Mouse (Mus musculus) frontal cortex, postnatal 25 days (tissue): ENCODE results near the gene Mknk2.

ENCODE experiments used
- DNase-seq, 2 experiments: peaks; one replicate each; pipeline ENCODE4 v3.0.0; 2022; ENCODE audit warnings: low spot score in 2 of 2

Gene Mknk2

DNA sequence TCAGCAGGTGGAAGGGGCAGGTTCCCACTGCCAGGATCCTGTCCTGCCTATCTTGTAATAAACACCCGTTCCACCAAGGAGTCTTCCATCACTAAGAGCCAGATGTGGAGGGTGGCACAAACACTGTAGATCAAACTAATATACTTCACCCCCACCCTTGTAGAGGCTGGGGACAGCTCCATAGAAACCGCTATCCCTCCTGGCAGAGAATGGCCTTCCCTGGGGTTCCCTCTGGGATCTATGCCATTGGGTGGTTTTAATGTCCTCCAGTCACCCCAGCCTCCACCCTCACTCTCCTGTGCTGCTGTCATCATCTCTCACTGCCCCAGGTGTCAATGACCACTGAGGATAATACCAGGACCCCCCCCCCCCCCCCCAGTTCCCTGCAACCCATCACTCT is 7.4 kb downstream of the Mknk2 start:
- DNase-seq = no peak

- no peak for DNase-seq
Measured at GRCm38 (mm10) chr10:80669737-80670485, 8.0 kb downstream of the Mknk2 start.

DNA sequence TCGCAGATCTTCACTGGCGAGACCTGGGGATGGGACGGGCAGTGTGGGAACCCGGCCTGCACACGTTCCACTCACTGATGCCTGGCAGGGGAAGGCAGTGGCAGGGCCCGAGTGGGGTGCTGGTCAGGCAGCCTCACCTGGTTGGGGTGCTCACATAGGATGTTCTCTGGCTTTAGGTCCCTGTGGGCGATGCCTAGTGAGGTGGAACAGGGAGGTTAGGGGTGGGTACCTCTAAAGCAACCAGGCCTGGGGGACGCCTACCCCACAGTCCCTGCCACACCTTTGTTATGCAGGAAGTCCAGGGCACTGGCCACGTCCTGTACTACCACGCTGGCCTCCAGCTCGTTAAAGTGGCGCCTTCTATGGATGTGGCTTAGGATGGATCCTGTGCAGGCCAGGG is 8.9 kb downstream of the Mknk2 start:
- no peak for DNase-seq

GRCm38 (mm10) chr10:80668614-80669013 is 9.3 kb downstream of the Mknk2 start:
- DNase-seq = no peak

GRCm38 (mm10) chr10:80666837-80667412 is 11.0 kb downstream of the Mknk2 start:
- no peak for DNase-seq

DNA sequence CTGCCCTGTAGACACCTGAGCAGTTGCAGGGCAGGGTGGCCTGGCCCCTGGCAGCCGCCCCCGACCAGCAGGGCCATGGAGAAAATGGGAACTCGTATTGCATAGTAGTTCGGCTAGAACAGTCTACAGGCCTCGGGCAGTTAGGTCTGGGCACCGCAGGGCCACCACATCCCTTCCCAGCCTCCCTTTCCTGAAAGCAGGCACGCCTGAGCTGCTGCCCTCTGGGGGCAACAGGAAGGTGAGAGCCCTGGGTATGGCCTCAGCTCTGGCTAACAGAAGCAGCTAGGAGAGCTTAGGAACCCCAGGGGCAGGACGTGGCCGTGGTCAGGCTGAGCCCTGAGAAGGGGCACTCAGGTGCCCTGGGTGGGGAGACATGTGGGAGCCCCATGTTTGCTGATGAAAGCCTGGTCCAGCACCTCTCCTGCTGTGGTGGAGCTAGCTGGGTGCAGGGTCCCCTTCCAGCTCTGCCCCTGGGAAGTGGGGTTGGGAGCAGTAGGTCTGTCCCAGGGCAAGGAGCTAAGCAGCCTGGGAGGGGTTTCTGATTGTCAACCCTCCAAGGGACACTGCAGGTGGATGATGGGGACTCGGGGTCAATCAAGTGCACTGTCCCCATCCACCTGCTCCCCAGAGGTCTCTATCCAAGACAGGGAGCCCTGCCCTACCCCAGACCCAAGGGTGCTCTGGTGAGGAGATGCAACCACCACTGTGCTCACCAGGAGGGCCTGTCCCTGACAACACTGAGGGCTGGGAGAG is 11.8 kb downstream of the Mknk2 start:
- no peak for DNase-seq

GRCm38 (mm10) chr10:80665459-80665858 is 12.5 kb downstream of the Mknk2 start:
- DNase-seq = no peak

DNA sequence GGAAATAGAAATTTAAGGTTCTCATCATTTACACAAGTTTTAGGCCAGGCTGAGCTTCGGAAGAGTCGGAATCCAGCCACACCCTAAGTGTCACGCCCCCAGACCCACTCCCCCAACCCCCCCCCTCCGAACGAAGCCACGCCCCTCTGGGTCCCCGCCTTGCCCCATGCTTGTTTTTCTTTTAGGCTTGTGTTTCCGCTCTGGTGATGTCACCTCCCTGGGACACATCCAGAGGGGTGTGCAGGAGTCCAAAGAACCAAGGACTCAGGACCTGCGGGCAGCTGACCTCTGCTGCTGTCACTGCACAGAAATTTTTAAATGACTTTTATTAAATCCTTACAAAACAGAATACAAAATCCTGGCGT is 12.9 kb downstream of the Mknk2 start:
- no peak for DNase-seq

GRCm38 (mm10) chr10:80664197-80665015 is 13.5 kb downstream of the Mknk2 start:
- DNase-seq = peak in 1 of 2 experiments; percentile 21

DNA sequence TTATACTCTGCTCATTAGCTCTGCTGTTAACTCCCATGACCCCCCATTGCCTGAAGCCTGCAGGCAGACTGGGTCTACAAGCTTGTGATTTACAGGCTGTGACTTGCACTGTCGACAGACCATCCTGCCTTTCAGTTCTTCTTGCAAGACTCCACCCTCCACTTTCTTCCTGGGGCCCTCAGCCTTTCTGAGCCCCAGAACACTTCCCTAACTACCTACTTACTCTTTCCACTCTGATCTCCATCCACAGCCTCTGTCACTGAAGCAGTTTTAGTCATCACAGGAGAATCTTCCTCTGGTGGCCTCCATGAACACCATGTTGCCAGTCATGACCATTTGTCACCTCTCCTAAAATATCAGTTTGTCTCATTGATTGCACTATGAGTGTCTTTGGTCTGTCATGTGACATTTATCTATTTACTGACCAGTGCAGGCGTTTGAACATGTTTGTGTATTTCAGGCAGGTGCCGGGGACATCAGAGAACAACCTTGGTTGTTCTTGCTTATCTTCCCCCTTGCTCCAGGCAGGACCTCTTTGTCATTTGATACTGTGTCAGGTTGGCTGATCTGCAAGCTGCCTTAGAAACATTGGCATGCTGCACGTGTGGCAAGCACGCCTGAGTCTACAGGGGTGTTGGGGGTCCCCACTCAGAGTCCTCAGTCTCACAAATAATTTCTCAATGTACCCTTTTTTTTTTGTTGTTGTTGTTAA is 14.3 kb downstream of the Mknk2 start:
- DNase-seq = no peak

DNA sequence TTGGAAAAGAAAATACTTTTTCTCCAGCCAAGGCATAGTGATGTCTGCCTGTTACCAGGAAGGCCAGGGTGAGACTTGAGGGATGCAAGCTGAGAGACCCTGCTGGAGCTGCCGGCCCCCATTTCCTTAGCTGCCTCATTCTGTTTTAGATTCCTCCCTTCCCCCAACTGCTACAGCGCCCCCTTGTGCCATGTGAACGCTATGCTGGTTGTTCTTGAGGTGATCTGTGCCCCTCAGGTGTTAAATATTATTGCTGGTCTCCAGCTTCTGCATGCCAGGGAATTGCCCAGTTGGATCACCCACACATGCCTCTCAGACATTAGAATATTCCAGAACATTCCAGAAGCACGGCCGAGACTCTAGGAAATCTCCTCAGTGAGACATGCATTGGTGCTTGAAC is 16.8 kb downstream of the Mknk2 start:
- DNase-seq = no peak

DNA sequence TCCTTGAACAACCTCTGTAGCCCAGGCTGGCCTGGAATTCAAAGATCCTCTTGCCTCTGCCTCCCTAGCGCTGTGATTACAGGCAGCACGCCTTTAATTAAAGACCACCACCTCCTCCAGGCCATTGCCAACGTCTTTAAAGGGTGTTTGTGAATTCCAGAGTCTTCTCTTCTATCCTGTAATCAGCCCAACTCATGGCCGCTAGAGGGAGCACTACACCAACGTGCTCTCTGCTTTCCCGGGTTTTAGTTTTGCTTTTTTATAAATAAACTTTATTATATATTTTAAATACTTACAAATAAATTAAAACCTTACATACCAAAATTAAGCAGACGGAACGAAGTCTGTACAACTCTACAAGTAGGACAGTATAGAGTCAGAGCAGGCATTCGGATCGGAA is 18.7 kb downstream of the Mknk2 start:
- peak; percentile 60 to 68 for DNase-seq

DNA sequence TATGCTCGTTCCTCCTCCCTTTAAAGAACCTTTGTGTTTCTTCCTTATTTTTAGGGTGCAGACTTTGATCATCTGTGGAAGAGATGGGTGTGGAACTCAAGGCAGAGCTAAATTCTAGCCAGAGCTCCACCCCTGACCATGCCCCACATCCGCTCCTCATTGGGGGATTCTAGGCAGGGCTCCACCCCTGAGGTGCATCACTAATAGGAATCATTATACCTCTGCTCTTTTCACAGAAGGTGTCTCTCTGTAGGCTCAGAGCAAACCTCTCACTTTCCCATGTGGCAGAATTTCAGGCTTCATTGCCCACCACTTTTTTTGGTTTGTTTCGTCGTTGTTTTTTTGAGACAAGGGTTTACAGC is 19.1 kb downstream of the Mknk2 start:
- no peak for DNase-seq

DNA sequence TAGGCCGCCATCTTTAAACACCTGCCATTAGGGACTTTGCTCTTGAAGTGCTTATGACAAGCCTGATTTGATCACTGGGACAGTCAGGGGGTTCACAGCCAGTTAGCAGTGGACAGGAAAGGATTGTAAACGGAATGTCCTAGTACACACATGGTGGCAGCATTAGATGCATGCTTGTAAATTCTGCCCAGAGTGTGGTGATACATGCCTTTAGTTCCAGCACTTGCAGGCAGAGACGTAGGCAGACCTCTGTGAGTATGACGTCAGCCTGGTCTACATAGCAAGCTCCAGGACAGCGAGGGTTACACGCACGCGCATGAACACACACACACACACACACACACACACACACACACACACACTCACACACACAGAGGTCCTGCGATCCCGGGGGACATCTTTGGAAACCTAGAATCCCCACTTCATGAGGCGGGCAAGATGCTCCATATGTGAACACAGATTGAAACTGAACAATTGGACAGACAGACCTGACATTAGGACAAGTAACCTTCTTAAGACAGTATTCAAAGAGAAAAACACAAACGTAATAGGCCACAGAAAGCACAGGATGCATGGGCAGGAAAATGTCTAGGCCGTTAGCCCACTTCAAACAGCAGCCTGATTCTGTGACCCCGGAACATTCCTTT is 19.6 kb downstream of the Mknk2 start:
- DNase-seq = no peak

DNA sequence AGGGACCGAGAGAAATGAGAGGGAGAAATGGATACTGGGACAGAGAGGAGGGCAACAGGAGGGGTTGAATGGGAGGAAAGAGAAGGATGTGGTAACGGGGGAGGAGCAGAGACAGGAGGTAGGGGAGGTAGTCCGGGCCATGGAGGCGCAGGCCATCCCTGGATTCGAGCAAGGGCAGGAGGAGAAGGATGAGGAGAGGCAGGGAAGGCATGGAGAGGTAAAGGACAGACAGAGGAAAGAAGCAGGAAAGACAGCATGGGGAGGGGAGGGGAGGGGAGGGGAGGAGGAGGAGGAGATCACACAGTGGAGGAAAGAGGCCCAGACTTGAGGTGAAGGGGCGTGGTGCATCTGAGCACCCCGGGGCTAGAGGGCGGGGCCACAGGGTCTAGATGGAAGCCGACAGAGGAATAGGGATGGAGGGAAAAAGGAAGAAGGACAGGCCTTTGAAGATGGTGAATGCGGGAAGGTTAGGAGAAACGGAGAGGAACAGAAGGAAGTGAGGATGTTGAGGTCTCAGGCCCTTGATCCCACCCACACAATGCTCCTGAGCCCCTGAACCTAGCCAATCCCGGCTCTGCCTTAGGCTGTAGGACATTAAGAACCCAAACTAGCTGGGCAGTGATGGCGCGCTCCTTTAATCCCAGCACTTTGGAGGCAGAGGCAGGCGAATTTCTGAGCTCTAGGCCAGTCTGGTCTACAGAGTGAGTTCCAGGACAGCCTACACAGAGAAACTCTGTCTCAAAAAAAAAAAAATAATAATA is 20.9 kb downstream of the Mknk2 start, which contains the start of gene Btbd2:
Btbd2 (minus strand) TSS at position 209 of the 761 bp plus-strand sequence.
- no peak for DNase-seq

GRCm38 (mm10) chr10:80656130-80656862 is 21.6 kb downstream of the Mknk2 start:
- peak; percentile 76 to 86 for DNase-seq

DNA sequence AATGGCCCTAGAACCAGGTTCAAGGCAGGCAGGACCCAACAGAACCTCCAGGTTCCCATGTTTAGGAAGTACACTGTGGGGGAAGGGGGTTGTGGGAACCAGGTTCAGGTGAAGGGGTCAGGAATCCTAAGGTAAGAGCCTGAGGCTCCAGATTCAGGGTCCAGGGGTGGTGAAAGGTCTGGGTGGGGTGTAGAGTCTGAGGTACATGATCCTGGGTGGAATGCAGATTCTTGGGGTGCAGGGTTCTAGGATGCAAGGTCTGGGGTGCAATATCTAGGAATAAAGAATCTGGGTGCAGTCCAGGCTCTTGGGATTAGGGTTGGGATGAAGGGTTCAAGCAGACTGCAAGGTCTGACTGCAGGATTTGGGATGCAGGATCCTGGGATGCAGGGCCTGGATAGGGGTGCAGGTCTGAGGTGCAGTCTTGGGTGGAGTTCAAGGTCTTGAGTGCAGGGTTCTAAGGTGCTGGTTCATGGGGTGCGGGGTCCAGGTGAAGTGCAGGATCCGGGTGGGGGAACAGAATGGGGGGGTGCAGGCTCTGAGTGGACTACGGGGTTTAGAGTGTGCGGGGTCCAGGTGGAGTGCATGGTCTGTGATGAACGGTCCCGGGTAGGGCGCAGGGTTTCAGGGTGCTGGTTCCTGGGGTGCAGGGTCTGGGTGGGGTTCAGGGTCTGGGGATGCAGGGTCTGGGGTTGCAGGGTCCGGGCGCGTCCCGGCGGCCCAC is 22.3 kb downstream of the Mknk2 start:
- no peak for DNase-seq

- DNase-seq = no peak
Measured at GRCm38 (mm10) chr10:80654866-80655265, 23.0 kb downstream of the Mknk2 start.
